Mouse (Mus musculus) hindbrain, embryonic 16.5 days (tissue): ENCODE results near the gene Lrrfip2. TPM values are rescaled to one million over a fixed set of nuclear protein-coding genes. Genes with fewer than 3 reads are reported as not detected.

Source experiments
- ATAC-seq: fragments of 200-750 bp; cut with Nextera tagmentation; 2 replicates; pipeline ENCODE4 v1.8.0; 2017; ENCODE audit warnings: moderate TSS enrichment, moderate library complexity
- H3K27ac ChIP-seq: fragments of 300-500 bp; sonication (generic); 2 replicates; pipeline ENCODE4 v1.5.1; 2014; ENCODE audit warnings: low read depth, mild to moderate bottlenecking, control low read depth, low read length, moderate library complexity
- H3K27me3 ChIP-seq: fragments of 300-500 bp; sonication (generic); replicated peaks from 2 replicates; pipeline ENCODE4 v1.6.1; 2014; ENCODE audit warnings: low read length; ENCODE audit not compliant: control insufficient read depth, insufficient read depth
- H3K36me3 ChIP-seq: fragments of 300-500 bp; sonication (generic); 2 replicates; pipeline ENCODE4 v1.6.1; 2014; ENCODE audit warnings: mild to moderate bottlenecking, low read length, moderate library complexity, mixed read lengths; ENCODE audit not compliant: control insufficient read depth, insufficient read depth
- H3K4me1 ChIP-seq: fragments of 300-500 bp; sonication (generic); 2 replicates; pipeline ENCODE4 v1.6.1; 2014; ENCODE audit warnings: low read depth, low read length; ENCODE audit not compliant: control insufficient read depth, insufficient read depth
- H3K4me2 ChIP-seq: fragments of 300-500 bp; sonication (generic); 2 replicates; pipeline ENCODE4 v1.6.1; 2014; ENCODE audit warnings: mild to moderate bottlenecking, low read length, control low read depth, moderate library complexity
- H3K4me3 ChIP-seq: fragments of 300-500 bp; sonication (generic); 2 replicates; pipeline ENCODE4 v1.5.1; 2014; ENCODE audit warnings: mild to moderate bottlenecking, low read length, control low read depth, moderate library complexity
- H3K9ac ChIP-seq: fragments of 300-500 bp; sonication (generic); 2 replicates; pipeline ENCODE4 v1.6.1; 2014; ENCODE audit warnings: low read depth, mild to moderate bottlenecking, control low read depth, low read length, moderate library complexity
- H3K9me3 ChIP-seq: fragments of 300-500 bp; sonication (generic); 2 replicates; pipeline ENCODE4 v1.6.1; 2014; ENCODE audit warnings: mild to moderate bottlenecking, low read length, moderate library complexity; ENCODE audit not compliant: control insufficient read depth
- WGBS: fragments of 180-500 bp; shearing (Covaris S2); extraction: QIAGEN DNeasy Blood & Tissue Kit; methylation state at CpG from one replicate; pipeline ENCODE4 v1.1.7; 2014; 5-methylcytosine and 5-hydroxymethylcytosine counted together
- polyA plus RNA-seq: library from polyadenylated mRNA; unstranded; fragments of >200 nt; fragmentation: Nextera tagmentation; extraction: Ambion mirVana; gene quantifications from 2 replicates; pipeline ENCODE4 v1.2.1, GENCODE M21; 2015

The Lrrfip2 gene
- 46.5 and 47.1 TPM in 2 replicates for polyA plus RNA-seq

DNA sequence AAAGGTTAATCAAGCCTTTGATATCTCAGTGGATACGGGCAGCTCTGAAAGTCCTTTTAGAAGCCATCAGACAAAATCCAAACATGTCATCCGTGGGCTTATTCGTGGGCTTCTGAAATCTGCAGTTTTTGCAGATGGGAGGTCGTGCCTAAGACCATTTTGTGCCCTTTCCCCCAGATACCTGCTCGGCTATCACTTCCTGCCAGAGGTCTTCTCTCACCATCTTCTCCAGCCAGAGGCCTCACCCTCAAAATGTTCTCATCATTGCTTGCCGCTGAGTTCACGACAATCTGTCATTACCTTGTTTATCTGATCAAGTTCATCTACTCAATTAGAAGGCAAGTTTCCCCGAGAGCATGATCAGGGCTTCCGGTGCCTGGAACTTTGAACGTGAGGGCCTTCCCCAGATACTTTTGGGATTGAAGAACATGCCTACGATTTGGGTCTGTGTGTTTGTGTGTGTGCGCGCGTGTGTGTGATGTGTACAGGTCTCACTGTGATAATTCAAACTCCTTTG lies at the start of gene Lrrfip2:
Gene Lrrfip2, plus strand, starts transcription at position 467 of the 517 bp plus-strand sequence.
- no peaks in the 10 kb centered on the region for H3K36me3 ChIP-seq
- no peaks in the 10 kb centered on the region for H3K9me3 ChIP-seq
- H3K27me3 ChIP-seq: no peaks in the 10 kb centered on the region
- H3K9ac ChIP-seq: peak within 1 kb of the TSS; percentile 89
- 40% methylated on average over 14 of the region's 14 CpGs for WGBS
- peak within 1 kb of the TSS; percentile 86 for H3K4me2 ChIP-seq
- H3K4me1 ChIP-seq: peaks cover 17% of the 10 kb centered on the region
- no peak for ATAC-seq
- H3K4me3 ChIP-seq: peak within 1 kb of the TSS; percentile 100
- H3K27ac ChIP-seq: peak within 1 kb of the TSS; percentile 84

DNA sequence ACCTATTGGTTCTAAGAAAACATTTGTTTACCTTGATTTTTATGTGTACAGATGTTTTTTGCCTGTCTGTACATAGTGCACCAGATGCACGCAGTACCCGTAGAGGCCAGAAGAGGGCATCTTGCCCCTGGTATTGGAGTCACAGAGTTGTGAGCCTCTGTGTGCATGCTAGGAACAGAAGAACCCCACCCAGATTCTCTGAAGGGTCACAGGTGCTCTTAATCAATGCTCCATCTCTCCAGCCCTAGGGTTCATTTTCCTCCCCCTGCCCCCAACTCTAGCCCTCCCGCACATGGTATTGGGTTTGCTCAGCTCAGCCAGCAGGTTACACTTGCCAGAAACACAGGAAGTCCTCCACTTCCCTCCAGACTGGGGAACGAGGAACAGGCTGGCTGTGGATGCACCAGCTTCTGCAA lies 46.8 kb upstream of the Lrrfip2 start:
- Histone ChIP-seq H3K9ac (no peak overlapping the region), H3K27ac (no peak overlapping the region), H3K9me3 (peaks cover 2% of the 10 kb centered on the region; the same call in 1 of the 2 replicates), H3K4me3 (no peak overlapping the region), H3K36me3 (no peaks in the 10 kb centered on the region), H3K4me2 (no peak overlapping the region), H3K4me1 (no peaks in the 10 kb centered on the region), H3K27me3 (no peaks in the 10 kb centered on the region)
- WGBS: 36% methylated on average over 4 of the region's 4 CpGs
- ATAC-seq: no peak

DNA sequence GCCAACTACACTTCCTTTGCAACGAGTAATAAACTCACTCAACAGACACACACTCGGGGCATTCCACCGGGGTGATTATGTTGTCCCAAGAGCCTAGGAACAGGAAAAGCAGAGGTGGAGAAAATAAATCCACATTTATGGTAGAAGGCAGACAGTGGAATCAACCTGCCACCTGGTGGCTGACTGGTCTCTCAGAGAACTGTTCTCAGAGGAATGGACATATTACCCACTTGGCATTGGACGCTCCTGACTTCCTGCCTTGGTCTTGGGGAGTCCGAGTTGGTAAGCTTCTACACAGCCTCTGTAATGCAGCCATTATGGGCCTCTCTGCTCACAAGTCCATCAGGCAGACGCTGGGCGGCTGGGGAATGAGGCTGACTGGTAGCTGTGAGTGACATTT lies 45.2 kb upstream of the Lrrfip2 start:
- no peak overlapping the region for H3K9ac ChIP-seq
- H3K4me2 ChIP-seq: no peak overlapping the region
- H3K27ac ChIP-seq: no peak overlapping the region
- no peaks in the 10 kb centered on the region for H3K4me1 ChIP-seq
- no peak overlapping the region for H3K4me3 ChIP-seq
- H3K36me3 ChIP-seq: no peaks in the 10 kb centered on the region
- no peaks in the 10 kb centered on the region for H3K27me3 ChIP-seq
- 56% methylated on average over 7 of the region's 7 CpGs for WGBS
- H3K9me3 ChIP-seq: peaks cover 2% of the 10 kb centered on the region; the same call in 1 of the 2 replicates
- no peak for ATAC-seq

DNA sequence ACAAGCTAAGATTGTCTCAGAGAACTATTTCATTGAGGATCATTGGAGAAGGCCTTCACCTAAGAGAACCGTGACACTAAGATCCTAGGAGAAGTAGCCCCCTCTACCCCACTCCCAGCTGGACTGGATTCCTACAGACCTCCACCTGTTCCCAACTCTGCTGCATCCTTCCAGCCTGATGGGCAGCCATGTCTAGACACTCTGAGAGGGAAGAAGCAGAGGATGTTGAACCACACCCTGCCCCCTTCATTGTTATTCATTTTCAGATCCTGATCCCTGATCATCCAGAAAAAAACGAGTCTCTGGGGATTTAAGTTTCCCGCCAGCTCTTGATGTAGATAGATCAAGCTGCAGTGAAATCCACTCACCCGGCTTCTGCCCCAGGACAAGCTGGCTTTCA lies 44.4 kb upstream of the Lrrfip2 start:
- ATAC-seq: no peak
- no peak overlapping the region for H3K27ac ChIP-seq
- no peak overlapping the region for H3K4me2 ChIP-seq
- no peak overlapping the region for H3K4me3 ChIP-seq
- WGBS: 78% methylated on average over 4 of the region's 4 CpGs
- peaks cover 2% of the 10 kb centered on the region; the same call in 1 of the 2 replicates for H3K9me3 ChIP-seq
- no peak overlapping the region for H3K9ac ChIP-seq
- no peaks in the 10 kb centered on the region for H3K36me3 ChIP-seq
- no peaks in the 10 kb centered on the region for H3K27me3 ChIP-seq
- no peaks in the 10 kb centered on the region for H3K4me1 ChIP-seq

DNA sequence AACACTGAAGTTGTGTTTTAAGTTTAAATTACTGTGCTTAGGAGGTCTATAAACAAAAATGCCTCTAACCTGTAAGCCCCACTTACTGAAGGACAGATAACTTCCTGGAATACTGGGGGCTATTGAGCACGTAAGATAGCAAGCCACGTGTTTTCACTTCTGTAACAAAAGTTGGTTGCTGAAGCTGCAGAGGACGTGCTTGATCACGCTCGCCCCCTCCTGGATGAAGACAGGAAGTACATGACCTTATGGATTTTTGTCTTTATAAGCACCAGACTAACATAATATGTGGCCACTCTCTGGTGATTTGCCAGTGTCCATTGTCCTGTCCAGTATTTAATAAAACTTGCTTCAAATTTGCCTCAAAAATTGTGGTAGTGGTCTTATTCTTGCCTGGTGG lies 39.6 kb upstream of the Lrrfip2 start:
- no peak overlapping the region for H3K27ac ChIP-seq
- no peaks in the 10 kb centered on the region for H3K36me3 ChIP-seq
- H3K4me2 ChIP-seq: no peak overlapping the region
- 59% methylated on average over 5 of the region's 5 CpGs for WGBS
- no peak overlapping the region for H3K4me3 ChIP-seq
- H3K9ac ChIP-seq: no peak overlapping the region
- H3K9me3 ChIP-seq: peaks cover 2% of the 10 kb centered on the region; the same call in 1 of the 2 replicates
- H3K27me3 ChIP-seq: no peaks in the 10 kb centered on the region
- no peaks in the 10 kb centered on the region for H3K4me1 ChIP-seq
- ATAC-seq: no peak

DNA sequence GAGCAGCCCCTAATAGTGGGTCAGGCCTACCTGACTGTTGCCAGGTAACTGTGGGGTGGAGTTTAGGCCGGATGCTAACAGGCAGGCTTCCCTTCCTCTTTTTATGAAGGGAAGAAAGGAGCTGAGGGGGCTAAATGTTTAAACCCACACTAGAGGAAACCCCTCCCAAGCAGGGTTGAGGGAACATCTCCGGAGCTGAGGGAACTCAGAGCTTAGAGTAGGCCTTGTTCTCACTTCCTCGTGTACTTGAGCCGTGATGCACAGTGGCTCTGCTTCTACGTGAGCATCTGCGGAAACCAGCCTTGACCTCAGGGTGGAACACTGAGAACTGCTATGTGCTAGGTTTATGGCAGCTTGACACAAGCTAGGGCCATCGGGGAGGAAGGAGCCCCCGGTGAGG lies 36.6 kb upstream of the Lrrfip2 start:
- WGBS: 95% methylated on average over 8 of the region's 8 CpGs
- Histone ChIP-seq H3K9me3 (no peaks in the 10 kb centered on the region), H3K4me2 (no peak overlapping the region), H3K9ac (no peak overlapping the region), H3K4me1 (no peaks in the 10 kb centered on the region), H3K27me3 (no peaks in the 10 kb centered on the region), H3K27ac (no peak overlapping the region), H3K4me3 (no peak overlapping the region), H3K36me3 (no peaks in the 10 kb centered on the region)
- no peak for ATAC-seq

DNA sequence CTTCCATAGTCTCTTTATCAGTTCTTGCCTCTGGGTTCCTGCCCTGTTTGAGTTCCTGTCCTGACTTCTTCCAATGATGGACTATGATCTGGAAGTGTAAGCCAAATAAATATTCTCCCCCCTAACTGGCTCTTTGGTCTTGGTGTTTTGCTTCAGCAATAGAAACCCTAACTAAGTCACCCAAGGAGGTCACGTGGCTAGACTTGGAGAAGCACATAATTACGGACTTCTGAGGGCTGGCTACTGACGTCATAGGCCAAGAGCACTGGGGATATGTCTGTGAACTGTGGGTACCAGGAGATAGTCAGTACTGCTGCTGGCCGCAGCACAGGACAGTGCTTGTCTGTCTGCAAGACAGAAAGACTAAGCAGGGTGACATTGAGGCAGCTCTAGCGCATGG lies 35.6 kb upstream of the Lrrfip2 start:
- WGBS: 91% methylated on average over 5 of the region's 5 CpGs
- no peaks in the 10 kb centered on the region for H3K27me3 ChIP-seq

DNA sequence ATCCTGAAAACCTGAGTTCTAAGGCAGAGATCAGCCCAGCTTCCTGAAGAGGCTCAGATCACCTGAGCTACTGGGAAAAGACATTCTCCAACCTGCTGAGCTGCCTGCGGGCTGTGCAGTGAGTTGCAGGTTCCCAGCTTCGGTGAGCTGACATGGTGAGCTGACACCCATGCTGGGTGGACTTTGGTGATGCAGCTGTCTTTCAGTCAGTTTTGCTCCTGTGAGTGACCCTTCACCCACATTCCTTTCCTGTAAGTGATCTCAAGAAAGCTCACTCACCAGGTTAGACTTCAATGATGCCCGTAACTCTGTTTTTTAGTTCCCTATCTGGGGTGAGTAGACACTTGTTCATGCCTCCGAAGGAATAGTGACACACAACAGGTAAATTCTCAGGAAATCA lies 32.1 kb upstream of the Lrrfip2 start:
- WGBS: 59% methylated on average over 4 of the region's 4 CpGs
- no peak for ATAC-seq
- Histone ChIP-seq H3K36me3 (no peaks in the 10 kb centered on the region), H3K27ac (no peak overlapping the region), H3K9ac (no peak overlapping the region), H3K4me1 (no peaks in the 10 kb centered on the region), H3K4me2 (no peak overlapping the region), H3K27me3 (no peaks in the 10 kb centered on the region), H3K9me3 (no peaks in the 10 kb centered on the region), H3K4me3 (no peak overlapping the region)

More for the DNA sequence above, 35.6 kb upstream of the Lrrfip2 start:
- no peak overlapping the region for H3K4me3 ChIP-seq
- ATAC-seq: no peak
- H3K9me3 ChIP-seq: no peaks in the 10 kb centered on the region
- no peaks in the 10 kb centered on the region for H3K36me3 ChIP-seq
- H3K9ac ChIP-seq: no peak overlapping the region
- H3K27ac ChIP-seq: no peak overlapping the region
- H3K4me2 ChIP-seq: no peak overlapping the region
- no peaks in the 10 kb centered on the region for H3K4me1 ChIP-seq

DNA sequence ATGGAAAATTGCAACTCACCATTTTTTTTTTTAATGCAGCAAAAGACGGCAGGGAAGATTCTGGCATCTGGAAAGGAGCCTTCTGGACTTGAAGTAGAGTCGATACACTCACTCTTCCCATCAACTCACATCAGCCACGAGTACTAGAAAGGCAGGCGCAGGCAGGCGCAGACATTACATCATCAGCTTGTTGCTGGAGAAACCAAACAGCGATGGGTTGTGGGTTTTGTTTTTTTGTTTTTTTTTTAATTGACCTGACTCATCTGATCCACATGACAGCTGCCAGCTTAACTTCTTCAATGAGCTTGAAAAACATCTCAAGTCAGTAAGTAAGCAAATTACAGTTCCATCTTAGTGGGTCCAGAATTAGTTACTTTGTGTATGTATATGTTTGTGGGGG lies 31.3 kb upstream of the Lrrfip2 start:
- Histone ChIP-seq H3K36me3 (no peaks in the 10 kb centered on the region), H3K27ac (no peak overlapping the region), H3K9ac (no peak overlapping the region), H3K4me3 (no peak overlapping the region), H3K27me3 (no peaks in the 10 kb centered on the region), H3K9me3 (no peaks in the 10 kb centered on the region), H3K4me1 (no peaks in the 10 kb centered on the region), H3K4me2 (no peak overlapping the region)
- WGBS: 69% methylated on average over 6 of the region's 6 CpGs
- ATAC-seq: no peak
